Mouse (Mus musculus) adipocyte (in vitro differentiated cells): Measurements from ENCODE around the gene Filip1l.

Source experiments
- DNase-seq: peaks from one replicate; pipeline ENCODE4 v3.0.0-alpha.2; 2016; ENCODE audit warnings: low spot score

Filip1l gene

GRCm38 (mm10) chr16:57352751-57353150 is at the start of gene Filip1l:
Filip1l (plus strand) TSS chr16:57353093.
- no peak for DNase-seq

GRCm38 (mm10) chr16:57303716-57304115 is 49.2 kb upstream of the Filip1l start:
- no peak for DNase-seq

GRCm38 (mm10) chr16:57305463-57305862 is 47.4 kb upstream of the Filip1l start:
- no peak for DNase-seq

GRCm38 (mm10) chr16:57312130-57312529 is 40.8 kb upstream of the Filip1l start:
- no peak for DNase-seq

GRCm38 (mm10) chr16:57313487-57313886 is 39.4 kb upstream of the Filip1l start:
- DNase-seq, result no peak

- DNase-seq, result no peak
These were observed 38.7 kb upstream of the Filip1l start for GRCm38 (mm10) chr16:57314236-57314635.

GRCm38 (mm10) chr16:57315026-57315425 is 37.9 kb upstream of the Filip1l start:
- peak; percentile 67 for DNase-seq

- no peak for DNase-seq
These were observed 35.8 kb upstream of the Filip1l start for GRCm38 (mm10) chr16:57317127-57317526.

- no peak for DNase-seq
These were observed 34.8 kb upstream of the Filip1l start for GRCm38 (mm10) chr16:57317882-57318636.

- DNase-seq, result peak; percentile 41
These were observed 34.2 kb upstream of the Filip1l start for GRCm38 (mm10) chr16:57318637-57319125.

GRCm38 (mm10) chr16:57319284-57320124 is 33.4 kb upstream of the Filip1l start:
- DNase-seq, result peak; percentile 37

- no peak for DNase-seq
These were observed 25.9 kb upstream of the Filip1l start for GRCm38 (mm10) chr16:57326996-57327395.

- peak; percentile 37 for DNase-seq
These were observed 23.9 kb upstream of the Filip1l start for GRCm38 (mm10) chr16:57329028-57329427.

- peak; percentile 75 for DNase-seq
These were observed 22.8 kb upstream of the Filip1l start for GRCm38 (mm10) chr16:57330111-57330510.

GRCm38 (mm10) chr16:57332301-57332700 is 20.6 kb upstream of the Filip1l start:
- DNase-seq, result no peak

- no peak for DNase-seq
These were observed 16.0 kb upstream of the Filip1l start for GRCm38 (mm10) chr16:57336770-57337423.

- DNase-seq, result no peak
These were observed 12.9 kb upstream of the Filip1l start for GRCm38 (mm10) chr16:57339765-57340612.

GRCm38 (mm10) chr16:57340613-57340898 is 12.3 kb upstream of the Filip1l start:
- DNase-seq, result peak; percentile 26

- no peak for DNase-seq
These were observed 6.6 kb upstream of the Filip1l start for GRCm38 (mm10) chr16:57346258-57346657.

GRCm38 (mm10) chr16:57349039-57349438 is 3.9 kb upstream of the Filip1l start:
- DNase-seq, result no peak

- no peak for DNase-seq
These were observed 3.2 kb upstream of the Filip1l start for GRCm38 (mm10) chr16:57349689-57350088.
